Mouse (Mus musculus): ENCODE measurements around the gene Fam69a. TPM values are rescaled to one million over a fixed set of nuclear protein-coding genes. Genes with fewer than 3 reads are reported as not detected.
A peak's percentile ranks its signal among the peaks of the same experiment; 100 is the strongest.

The Fam69a gene
- polyA plus RNA-seq, 1 experiment from 2014 or later: 11.7 TPM

DNA sequence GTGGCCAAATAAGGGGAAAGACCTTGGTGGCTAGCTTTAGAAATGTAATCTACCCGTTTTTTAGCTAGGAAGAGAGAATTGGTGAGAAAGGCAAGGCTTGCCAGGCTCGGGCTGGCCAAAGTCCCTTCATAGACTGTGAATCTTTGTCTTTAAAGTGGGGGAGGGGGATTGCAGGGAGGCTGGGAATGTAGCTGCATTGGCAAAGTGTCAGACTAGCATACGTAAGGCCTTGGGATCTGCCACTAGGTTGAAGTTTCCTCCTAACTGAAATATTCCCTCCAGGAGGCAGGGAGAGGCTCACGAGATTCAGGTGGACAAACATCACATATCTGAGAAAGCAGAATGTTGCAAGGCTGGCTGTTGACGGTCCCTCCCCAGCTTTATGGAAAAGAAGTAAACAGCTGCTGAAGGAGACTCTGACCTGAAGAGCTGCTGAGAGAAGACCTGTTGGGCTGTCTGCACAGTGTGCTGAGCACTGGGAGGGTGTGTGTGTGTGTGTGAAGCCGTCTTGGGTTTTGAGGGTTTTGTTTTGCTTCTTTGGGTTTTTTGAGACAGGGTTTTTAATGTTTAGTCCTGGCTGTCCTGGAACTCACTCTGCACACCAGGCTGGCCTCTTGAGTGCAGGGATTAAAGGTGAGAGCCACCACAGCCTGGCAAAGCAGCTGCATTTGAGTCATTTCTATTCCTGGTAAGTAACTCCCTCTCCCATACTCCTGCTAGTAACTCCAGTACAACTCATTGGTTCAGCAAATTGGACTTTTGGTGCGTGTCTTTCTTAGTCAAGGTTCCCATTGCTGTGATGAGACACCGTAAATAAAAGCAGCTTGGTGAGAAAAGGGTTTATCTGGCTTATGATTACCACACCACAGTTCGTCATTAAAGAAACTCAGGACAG, 96.6 kb downstream of the Fam69a start:
- WGBS: 33% methylated on average over 9 of the region's 9 CpGs
- H3K9ac ChIP-seq (ENCODE audit: low read depth, low read length): peak overlapping the region; percentile 2; the same call in 1 of the 2 replicates
- H3K27me3 ChIP-seq (replicated peaks; ENCODE audit: control insufficient read depth, insufficient read depth, low read length): no peaks in the 10 kb centered on the region
- H3K4me3 ChIP-seq (ENCODE audit: low read depth, low read length): no peak overlapping the region
- H3K4me1 ChIP-seq (replicated peaks; ENCODE audit: control insufficient read depth, insufficient read depth, low read length): no peaks in the 10 kb centered on the region
- peak overlapping the region; percentile 58; the same call in 1 of the 2 replicates for H3K27ac ChIP-seq (ENCODE audit: low read depth, low read length)
- ATAC-seq: peak; percentile 65
- no peak overlapping the region for H3K4me2 ChIP-seq (replicated peaks; ENCODE audit: low read depth)
- no peaks in the 10 kb centered on the region for H3K9me3 ChIP-seq (ENCODE audit: control insufficient read depth)
- TF ChIP-seq CTCF (IDR thresholded peaks at IDR 0.05; ENCODE audit: low read depth): no peak
- no peaks in the 10 kb centered on the region for H3K36me3 ChIP-seq (ENCODE audit: control insufficient read depth, insufficient read depth)

GRCm38 (mm10) chr5:107880710-107881109, 106.2 kb downstream of the Fam69a start:
- no peak overlapping the region for H3K4me3 ChIP-seq (ENCODE audit: low read depth, low read length)
- ATAC-seq: peak; percentile 38; the same call in 1 of the 2 replicates
- no peaks in the 10 kb centered on the region for H3K36me3 ChIP-seq (ENCODE audit: control insufficient read depth, insufficient read depth)
- peak overlapping the region; percentile 46; the same call in 1 of the 2 replicates for H3K27ac ChIP-seq (ENCODE audit: low read depth, low read length)
- no peaks in the 10 kb centered on the region for H3K4me1 ChIP-seq (replicated peaks; ENCODE audit: control insufficient read depth, insufficient read depth, low read length)
- H3K9ac ChIP-seq (ENCODE audit: low read depth, low read length): no peak overlapping the region
- no peaks in the 10 kb centered on the region for H3K9me3 ChIP-seq (ENCODE audit: control insufficient read depth)
- H3K4me2 ChIP-seq (replicated peaks; ENCODE audit: low read depth): no peak overlapping the region
- no peak for TF ChIP-seq CTCF (IDR thresholded peaks at IDR 0.05; ENCODE audit: low read depth)
- H3K27me3 ChIP-seq (replicated peaks; ENCODE audit: control insufficient read depth, insufficient read depth, low read length): no peaks in the 10 kb centered on the region
- WGBS: 47% methylated on average over 5 of the region's 5 CpGs

DNA sequence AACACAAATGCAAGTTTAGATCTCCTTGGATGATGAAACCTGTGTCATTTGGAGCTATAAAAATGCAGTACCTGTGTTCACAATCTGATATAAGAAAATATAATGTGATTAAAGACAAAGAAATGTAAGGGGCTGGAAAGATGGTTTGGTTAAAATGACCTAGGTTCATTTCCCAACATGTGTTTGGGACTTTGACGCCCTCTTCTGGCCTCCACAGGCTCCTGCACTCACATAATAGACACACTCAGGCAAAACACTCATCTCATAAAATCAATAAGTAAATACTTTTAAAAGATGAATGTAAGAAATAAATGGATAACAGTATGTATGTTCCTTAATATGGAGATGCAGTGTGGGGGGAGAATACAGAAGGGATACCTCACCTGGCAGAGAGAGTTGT, 109.8 kb downstream of the Fam69a start:
- Histone ChIP-seq H3K36me3 (ENCODE audit: control insufficient read depth, insufficient read depth) (no peaks in the 10 kb centered on the region), H3K4me3 (ENCODE audit: low read depth, low read length) (no peak overlapping the region), H3K9ac (ENCODE audit: low read depth, low read length) (no peak overlapping the region), H3K27me3 (replicated peaks; ENCODE audit: control insufficient read depth, insufficient read depth, low read length) (no peaks in the 10 kb centered on the region), H3K27ac (ENCODE audit: low read depth, low read length) (no peak overlapping the region), H3K4me2 (replicated peaks; ENCODE audit: low read depth) (no peak overlapping the region), H3K9me3 (ENCODE audit: control insufficient read depth) (no peaks in the 10 kb centered on the region), H3K4me1 (replicated peaks; ENCODE audit: control insufficient read depth, insufficient read depth, low read length) (0 out of 2 replicates have a peak, but pooled peaks cover 11% of the 10 kb centered on the region)
- TF ChIP-seq CTCF (IDR thresholded peaks at IDR 0.05; ENCODE audit: low read depth): no peak
- no peak for ATAC-seq
- WGBS: 80% methylated on average over 1 of the region's 1 CpGs

GRCm38 (mm10) chr5:107875261-107875611, 111.6 kb downstream of the Fam69a start:
- H3K9me3 ChIP-seq (ENCODE audit: control insufficient read depth): no peaks in the 10 kb centered on the region
- no peak overlapping the region for H3K9ac ChIP-seq (ENCODE audit: low read depth, low read length)
- no peak overlapping the region for H3K4me2 ChIP-seq (replicated peaks; ENCODE audit: low read depth)
- no peak for ATAC-seq
- no peaks in the 10 kb centered on the region for H3K27me3 ChIP-seq (replicated peaks; ENCODE audit: control insufficient read depth, insufficient read depth, low read length)
- 0 out of 2 replicates have a peak, but pooled peaks cover 11% of the 10 kb centered on the region for H3K4me1 ChIP-seq (replicated peaks; ENCODE audit: control insufficient read depth, insufficient read depth, low read length)
- no peak for TF ChIP-seq CTCF (IDR thresholded peaks at IDR 0.05; ENCODE audit: low read depth)
- H3K27ac ChIP-seq (ENCODE audit: low read depth, low read length): no peak overlapping the region
- no peaks in the 10 kb centered on the region for H3K36me3 ChIP-seq (ENCODE audit: control insufficient read depth, insufficient read depth)
- no peak overlapping the region for H3K4me3 ChIP-seq (ENCODE audit: low read depth, low read length)

DNA sequence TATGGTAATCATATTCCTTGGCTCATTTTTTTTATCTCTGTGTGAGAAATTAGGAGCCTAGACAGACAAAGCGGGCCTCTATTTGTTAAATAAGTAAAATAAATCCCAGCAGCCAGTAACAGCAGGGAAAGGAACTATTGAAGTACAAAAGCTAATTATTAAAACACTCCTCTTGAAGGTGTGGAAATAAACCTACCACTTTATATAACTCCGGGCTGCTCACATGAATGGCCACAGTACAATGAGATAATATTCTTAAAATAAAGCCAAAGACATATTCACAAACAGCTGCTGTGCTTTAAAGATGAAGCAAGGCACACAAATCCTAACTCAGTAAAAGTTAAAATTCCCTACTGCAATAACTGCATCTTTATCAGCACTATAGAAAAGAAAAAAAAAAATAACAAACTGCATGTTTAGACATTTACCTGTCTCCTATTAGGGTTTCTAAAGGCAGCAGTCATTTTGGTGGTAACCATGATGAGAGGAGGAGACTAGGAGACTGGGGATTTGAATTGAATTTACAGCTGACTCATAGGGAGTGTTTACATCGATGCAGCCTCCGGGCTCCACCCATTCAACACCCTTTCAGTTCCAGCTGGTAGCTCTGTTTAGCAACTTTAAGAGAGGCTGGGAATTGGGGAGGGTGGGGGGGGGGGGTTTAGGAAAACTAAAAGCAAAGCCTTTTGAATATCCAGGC, 112.2 kb downstream of the Fam69a start, which contains the start of gene Evi5:
Gene Evi5, minus strand, starts transcription at position 547 of the 700 bp plus-strand sequence.
- no peak for TF ChIP-seq CTCF (IDR thresholded peaks at IDR 0.05; ENCODE audit: low read depth)
- Histone ChIP-seq H3K27ac (ENCODE audit: low read depth, low read length) (no peak within 1 kb of the TSS), H3K36me3 (ENCODE audit: control insufficient read depth, insufficient read depth) (no peaks in the 10 kb centered on the region), H3K9ac (ENCODE audit: low read depth, low read length) (no peak within 1 kb of the TSS), H3K4me3 (ENCODE audit: low read depth, low read length) (no peak within 1 kb of the TSS), H3K4me2 (replicated peaks; ENCODE audit: low read depth) (no peak within 1 kb of the TSS), H3K9me3 (ENCODE audit: control insufficient read depth) (no peaks in the 10 kb centered on the region), H3K4me1 (replicated peaks; ENCODE audit: control insufficient read depth, insufficient read depth, low read length) (0 out of 2 replicates have a peak, but pooled peaks cover 11% of the 10 kb centered on the region), H3K27me3 (replicated peaks; ENCODE audit: control insufficient read depth, insufficient read depth, low read length) (no peaks in the 10 kb centered on the region)
- ATAC-seq: no peak
- 26% methylated on average over 4 of the region's 4 CpGs for WGBS

DNA sequence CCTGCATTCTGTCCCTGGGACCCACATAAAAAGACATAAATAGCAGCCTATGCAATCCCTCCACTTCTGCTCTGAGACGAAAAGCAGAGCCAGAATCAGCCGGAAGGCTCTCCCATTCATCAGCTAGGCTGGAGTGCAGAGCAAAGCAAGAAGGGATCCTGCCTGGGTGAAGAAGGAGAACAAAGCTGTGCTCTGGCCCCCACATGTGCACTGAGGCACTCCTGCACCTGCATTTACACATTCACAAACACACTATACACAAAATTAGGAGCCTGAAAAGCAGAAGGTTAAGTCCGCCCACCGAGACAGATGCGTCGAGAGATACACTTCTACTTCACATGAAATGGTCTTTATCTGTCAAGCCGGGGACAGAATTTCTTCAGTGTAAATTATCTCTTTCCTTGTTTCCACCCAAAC, 113.0 kb downstream of the Fam69a start:
- Histone ChIP-seq H3K27ac (ENCODE audit: low read depth, low read length) (no peak overlapping the region), H3K4me2 (replicated peaks; ENCODE audit: low read depth) (no peak overlapping the region), H3K27me3 (replicated peaks; ENCODE audit: control insufficient read depth, insufficient read depth, low read length) (no peaks in the 10 kb centered on the region), H3K9me3 (ENCODE audit: control insufficient read depth) (no peaks in the 10 kb centered on the region), H3K36me3 (ENCODE audit: control insufficient read depth, insufficient read depth) (no peaks in the 10 kb centered on the region), H3K4me3 (ENCODE audit: low read depth, low read length) (no peak overlapping the region), H3K9ac (ENCODE audit: low read depth, low read length) (no peak overlapping the region), H3K4me1 (replicated peaks; ENCODE audit: control insufficient read depth, insufficient read depth, low read length) (0 out of 2 replicates have a peak, but pooled peaks cover 11% of the 10 kb centered on the region)
- no peak for ATAC-seq
- 56% methylated on average over 7 of the region's 7 CpGs for WGBS
- TF ChIP-seq CTCF (IDR thresholded peaks at IDR 0.05; ENCODE audit: low read depth): no peak

All from intestine, postnatal 0 days (tissue).